Mouse (Mus musculus) C2C12 (cell line): Measurements from ENCODE around the gene Hnrnpu. TPM values are rescaled to one million over a fixed set of nuclear protein-coding genes. Genes with fewer than 3 reads are reported as not detected.

Source experiments
- H3K27me3 ChIP-seq: one replicate; pipeline ENCODE4 v1.6.1; 2011; ENCODE audit not compliant: control insufficient read depth, insufficient read depth, insufficient read length
- H3K36me3 ChIP-seq: one replicate; pipeline ENCODE4 v1.6.1; 2011; ENCODE audit not compliant: control insufficient read depth, insufficient read depth
- H3K4me3 ChIP-seq: one replicate; pipeline ENCODE4 v1.5.1; 2011; ENCODE audit warnings: mild to moderate bottlenecking, control low read depth; ENCODE audit not compliant: poor library complexity, insufficient read depth, severe bottlenecking
- H3K79me2 ChIP-seq: one replicate; pipeline ENCODE4 v1.6.1; 2011; ENCODE audit not compliant: control insufficient read depth, insufficient read depth
- H3K79me3 ChIP-seq: one replicate; pipeline ENCODE4 v1.6.1; 2011; ENCODE audit warnings: low read depth, control low read depth
- H3ac ChIP-seq: one replicate; pipeline ENCODE3; 2011; ENCODE audit warnings: low read depth; ENCODE audit not compliant: control insufficient read depth, insufficient read length
- CEBPB ChIP-seq: IDR thresholded peaks from one replicate; pipeline ENCODE4 v1.6.1; 2011; ENCODE audit warnings: low read depth, mild to moderate bottlenecking, control low read depth, moderate library complexity
- CTCF ChIP-seq: IDR thresholded peaks from one replicate; pipeline ENCODE4 v1.5.1; 2011; ENCODE audit not compliant: control insufficient read depth, insufficient read depth, insufficient read length
- FOSL1 ChIP-seq: IDR thresholded peaks from one replicate; pipeline ENCODE4 v1.8.0; 2011; ENCODE audit warnings: mild to moderate bottlenecking, low read length; ENCODE audit not compliant: poor library complexity, insufficient read depth, severe bottlenecking
- MAX ChIP-seq: IDR thresholded peaks from one replicate; pipeline ENCODE4 v1.6.1; 2011; ENCODE audit warnings: mild to moderate bottlenecking, control low read depth
- MYOD1 ChIP-seq: IDR thresholded peaks from one replicate; pipeline ENCODE4 v1.6.1; 2011; ENCODE audit warnings: low read depth; ENCODE audit not compliant: control insufficient read depth, insufficient read length
- MYOG ChIP-seq: IDR thresholded peaks from one replicate; pipeline ENCODE4 v1.6.1; 2011; ENCODE audit not compliant: control insufficient read depth, insufficient read length; ENCODE audit errors: extremely low read depth
- USF1 ChIP-seq: IDR thresholded peaks from one replicate; pipeline ENCODE4 v1.6.1; 2011; ENCODE audit warnings: low read depth, mild to moderate bottlenecking, control low read depth, moderate library complexity
- polyA plus RNA-seq: library from polyadenylated mRNA; unstranded; fragments of >200 nt; fragmentation: generic; extraction: Trizol; gene quantifications from one replicate; pipeline ENCODE4 v1.2.1, GENCODE M21; 2012; ENCODE audit warnings: missing spikeins

Hnrnpu gene
- polyA plus RNA-seq, 1 experiment: 169 TPM

- peaks cover 30% of the 10 kb centered on the region for H3K36me3 ChIP-seq
- TF ChIP-seq MYOG (no peak), MYOD1 (no peak), MAX (no peak), CTCF (no peak), USF1 (no peak), FOSL1 (no peak), CEBPB (no peak)
- peaks cover 56% of the 10 kb centered on the region for H3K79me2 ChIP-seq
- peak overlapping the region; percentile 2 for H3ac ChIP-seq
- H3K4me3 ChIP-seq: peak overlapping the region; percentile 100
- H3K79me3 ChIP-seq: peaks cover 39% of the 10 kb centered on the region
- H3K27me3 ChIP-seq: no peaks in the 10 kb centered on the region
These were observed 683 bp upstream of the Hnrnpu start for GRCm38 (mm10) chr1:178338318-178338641.

GRCm38 (mm10) chr1:178336777-178337481 lies 668 bp downstream of the Hnrnpu start:
- Histone ChIP-seq H3K27me3 (no peaks in the 10 kb centered on the region), H3K79me3 (peaks cover 52% of the 10 kb centered on the region), H3ac (peak overlapping the region; percentile 95), H3K4me3 (peak overlapping the region; percentile 100), H3K79me2 (peaks cover 70% of the 10 kb centered on the region), H3K36me3 (peaks cover 43% of the 10 kb centered on the region)
- peak; percentile 53 for TF ChIP-seq MYOG
- no peak for TF ChIP-seq MAX

GRCm38 (mm10) chr1:178336289-178336775 lies 1.3 kb downstream of the Hnrnpu start:
- H3K4me3 ChIP-seq: peak overlapping the region; percentile 100
- no peaks in the 10 kb centered on the region for H3K27me3 ChIP-seq
- peaks cover 49% of the 10 kb centered on the region for H3K36me3 ChIP-seq
- peaks cover 57% of the 10 kb centered on the region for H3K79me3 ChIP-seq
- H3K79me2 ChIP-seq: peaks cover 76% of the 10 kb centered on the region
- TF ChIP-seq FOSL1 (no peak), CEBPB (peak; percentile 94), MAX (peak; percentile 76)
- peak overlapping the region; percentile 95 for H3ac ChIP-seq

GRCm38 (mm10) chr1:178335860-178336261 lies 1.7 kb downstream of the Hnrnpu start:
- H3K4me3 ChIP-seq: peak overlapping the region; percentile 100
- TF ChIP-seq MYOD1: no peak
- TF ChIP-seq MAX: no peak
- no peak for TF ChIP-seq CEBPB
- TF ChIP-seq FOSL1: no peak
- TF ChIP-seq MYOG: no peak
- no peak for TF ChIP-seq CTCF
- TF ChIP-seq USF1: no peak
- peak overlapping the region; percentile 95 for H3ac ChIP-seq
- H3K79me3 ChIP-seq: peaks cover 62% of the 10 kb centered on the region
- H3K36me3 ChIP-seq: peaks cover 54% of the 10 kb centered on the region
- H3K79me2 ChIP-seq: peaks cover 80% of the 10 kb centered on the region
- H3K27me3 ChIP-seq: no peaks in the 10 kb centered on the region

- Histone ChIP-seq H3ac (no peak overlapping the region), H3K79me2 (peaks cover 100% of the 10 kb centered on the region), H3K27me3 (no peaks in the 10 kb centered on the region), H3K4me3 (no peak overlapping the region), H3K79me3 (peaks cover 77% of the 10 kb centered on the region), H3K36me3 (peaks cover 100% of the 10 kb centered on the region)
- TF ChIP-seq CEBPB (no peak), MYOG (no peak), MYOD1 (no peak), CTCF (no peak), MAX (no peak), USF1 (no peak), FOSL1 (no peak)
These were observed 7.7 kb downstream of the Hnrnpu start for GRCm38 (mm10) chr1:178329946-178330345.

- no peak overlapping the region for H3ac ChIP-seq
- H3K79me2 ChIP-seq: peaks cover 99% of the 10 kb centered on the region
- peaks cover 70% of the 10 kb centered on the region for H3K79me3 ChIP-seq
- peaks cover 100% of the 10 kb centered on the region for H3K36me3 ChIP-seq
- no peak overlapping the region for H3K4me3 ChIP-seq
- TF ChIP-seq CTCF: no peak
- TF ChIP-seq CEBPB: no peak
- TF ChIP-seq FOSL1: no peak
- TF ChIP-seq MAX: no peak
- no peaks in the 10 kb centered on the region for H3K27me3 ChIP-seq
These were observed 8.6 kb downstream of the Hnrnpu start for GRCm38 (mm10) chr1:178329017-178329416.
